Mouse (Mus musculus): ENCODE results near the gene Tnnt3. TPM values are rescaled to one million over a fixed set of nuclear protein-coding genes. Genes with fewer than 3 reads are reported as not detected.

The Tnnt3 gene
- polyA plus RNA-seq, 1 experiment from 2014 or later: 23.5 TPM

GRCm38 (mm10) chr7:142478001-142478400, 20.6 kb upstream of the Tnnt3 start:
- Histone ChIP-seq H3K27me3 (no peaks in the 10 kb centered on the region), H3K4me2 (peak overlapping the region; percentile 63; the same call in 1 of the 2 replicates), H3K4me3 (replicated peaks) (no peak overlapping the region), H3K36me3 (peaks cover 5% of the 10 kb centered on the region; the same call in 1 of the 2 replicates), H3K9me3 (replicated peaks) (no peaks in the 10 kb centered on the region), H3K4me1 (peaks cover 98% of the 10 kb centered on the region), H3K27ac (peak overlapping the region; percentile 45; the same call in 1 of the 2 replicates), H3K9ac (no peak overlapping the region; the same call in 1 of the 2 replicates)
- WGBS: 85% methylated on average over 6 of the region's 6 CpGs
- ATAC-seq (replicated peaks; ENCODE audit: low FRiP score): no peak

DNA sequence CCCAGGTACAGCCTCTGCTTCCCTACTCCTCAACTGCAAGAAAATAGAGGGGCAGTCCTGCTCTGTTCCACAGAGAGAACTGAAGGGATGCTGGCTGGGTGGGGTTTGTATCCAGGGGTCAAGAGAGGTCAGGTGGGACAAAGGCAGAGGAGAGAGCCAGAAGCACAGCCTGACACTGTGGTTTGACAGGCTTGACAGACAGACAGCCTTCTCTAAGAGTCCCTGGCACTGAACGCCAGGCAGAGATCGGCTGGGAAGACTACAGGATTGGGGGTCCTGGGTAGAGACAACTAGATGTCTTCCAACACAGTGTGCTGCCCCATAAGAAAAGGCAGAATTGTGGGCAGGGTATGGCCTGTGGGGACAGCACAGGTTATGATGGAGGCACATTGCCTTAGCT, 20.1 kb upstream of the Tnnt3 start:
- Histone ChIP-seq H3K4me1 (peaks cover 98% of the 10 kb centered on the region), H3K4me3 (replicated peaks) (no peak overlapping the region), H3K27me3 (no peaks in the 10 kb centered on the region), H3K9ac (no peak overlapping the region; the same call in 1 of the 2 replicates), H3K36me3 (peaks cover 5% of the 10 kb centered on the region; the same call in 1 of the 2 replicates), H3K9me3 (replicated peaks) (no peaks in the 10 kb centered on the region), H3K27ac (peak overlapping the region; percentile 45; the same call in 1 of the 2 replicates), H3K4me2 (no peak overlapping the region)
- no peak for ATAC-seq (replicated peaks; ENCODE audit: low FRiP score)
- WGBS: 91% methylated on average over 2 of the region's 2 CpGs

GRCm38 (mm10) chr7:142479307-142479706, 19.3 kb upstream of the Tnnt3 start:
- no peak overlapping the region for H3K9ac ChIP-seq
- no peak for ATAC-seq (replicated peaks; ENCODE audit: low FRiP score)
- no peak overlapping the region for H3K4me2 ChIP-seq
- peak overlapping the region; percentile 97 for H3K27ac ChIP-seq
- H3K27me3 ChIP-seq: no peaks in the 10 kb centered on the region
- H3K4me1 ChIP-seq: peaks cover 94% of the 10 kb centered on the region
- H3K9me3 ChIP-seq (replicated peaks): no peaks in the 10 kb centered on the region
- no peak overlapping the region for H3K4me3 ChIP-seq (replicated peaks)
- peaks cover 6% of the 10 kb centered on the region; the same call in 1 of the 2 replicates for H3K36me3 ChIP-seq

DNA sequence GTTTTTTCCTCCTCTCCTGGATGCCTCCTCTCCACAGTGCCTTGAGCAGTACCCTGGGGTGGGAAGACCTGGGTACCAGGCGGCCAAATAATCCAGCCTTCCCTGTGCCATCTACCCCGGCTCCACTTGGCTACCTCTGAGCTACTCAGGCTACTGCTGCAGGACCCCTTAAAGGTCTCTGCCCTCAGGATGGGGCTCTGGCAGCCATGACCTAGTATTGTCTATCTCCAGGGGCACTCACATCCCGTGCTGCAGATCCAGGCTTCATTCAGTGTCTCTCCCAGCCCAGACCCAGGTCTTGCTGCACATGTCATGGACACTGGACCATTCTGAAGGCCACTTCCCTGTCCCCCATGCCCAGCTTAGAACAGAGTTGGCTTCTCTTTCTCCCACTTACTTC, 18.8 kb upstream of the Tnnt3 start:
- Histone ChIP-seq H3K27ac (peak overlapping the region; percentile 97), H3K4me1 (peaks cover 92% of the 10 kb centered on the region), H3K9ac (no peak overlapping the region), H3K27me3 (no peaks in the 10 kb centered on the region), H3K9me3 (replicated peaks) (no peaks in the 10 kb centered on the region), H3K4me2 (no peak overlapping the region), H3K36me3 (peaks cover 12% of the 10 kb centered on the region; the same call in 1 of the 2 replicates), H3K4me3 (replicated peaks) (no peak overlapping the region)
- WGBS: 99% methylated on average over 3 of the region's 3 CpGs
- ATAC-seq (replicated peaks; ENCODE audit: low FRiP score): no peak

GRCm38 (mm10) chr7:142480661-142481060, 18.0 kb upstream of the Tnnt3 start:
- Histone ChIP-seq H3K9me3 (replicated peaks) (no peaks in the 10 kb centered on the region), H3K4me1 (peaks cover 86% of the 10 kb centered on the region), H3K9ac (0 out of 2 replicates have a peak overlapping the region, but pooled peaks have one; percentile 56), H3K4me3 (replicated peaks) (no peak overlapping the region), H3K36me3 (peaks cover 20% of the 10 kb centered on the region), H3K27ac (peak overlapping the region; percentile 97), H3K27me3 (no peaks in the 10 kb centered on the region), H3K4me2 (no peak overlapping the region)
- WGBS: 88% methylated on average over 3 of the region's 3 CpGs
- ATAC-seq (replicated peaks; ENCODE audit: low FRiP score): no peak

DNA sequence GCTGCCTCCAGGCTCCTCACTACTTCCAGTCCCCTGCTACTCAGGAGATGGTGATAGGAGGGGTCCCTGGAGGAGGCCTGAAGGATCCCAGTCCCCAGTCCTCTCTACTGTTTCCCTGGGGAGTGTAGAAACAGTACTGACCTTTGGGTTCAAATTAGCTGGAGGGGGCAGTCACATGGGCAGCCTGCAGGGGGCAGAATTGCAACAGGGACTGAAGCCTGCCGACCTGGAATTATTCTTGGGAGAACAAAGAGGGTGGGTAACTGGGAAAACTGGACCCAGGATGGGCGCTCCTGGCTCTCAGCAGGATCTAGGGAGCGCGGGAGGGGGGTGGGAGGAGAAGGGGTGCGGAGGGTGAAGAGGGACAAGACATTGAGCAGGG, 17.5 kb upstream of the Tnnt3 start:
- peaks cover 81% of the 10 kb centered on the region for H3K4me1 ChIP-seq
- no peaks in the 10 kb centered on the region for H3K9me3 ChIP-seq (replicated peaks)
- H3K4me3 ChIP-seq (replicated peaks): peak overlapping the region; percentile 28
- WGBS: 7% methylated on average over 5 of the region's 5 CpGs
- peak overlapping the region; percentile 97 for H3K27ac ChIP-seq
- peak overlapping the region; percentile 56 for H3K9ac ChIP-seq
- peak overlapping the region; percentile 59 for H3K4me2 ChIP-seq
- peak; percentile 4; the same call in 1 of the 2 replicates for ATAC-seq (replicated peaks; ENCODE audit: low FRiP score)
- peaks cover 25% of the 10 kb centered on the region for H3K36me3 ChIP-seq
- H3K27me3 ChIP-seq: no peaks in the 10 kb centered on the region

DNA sequence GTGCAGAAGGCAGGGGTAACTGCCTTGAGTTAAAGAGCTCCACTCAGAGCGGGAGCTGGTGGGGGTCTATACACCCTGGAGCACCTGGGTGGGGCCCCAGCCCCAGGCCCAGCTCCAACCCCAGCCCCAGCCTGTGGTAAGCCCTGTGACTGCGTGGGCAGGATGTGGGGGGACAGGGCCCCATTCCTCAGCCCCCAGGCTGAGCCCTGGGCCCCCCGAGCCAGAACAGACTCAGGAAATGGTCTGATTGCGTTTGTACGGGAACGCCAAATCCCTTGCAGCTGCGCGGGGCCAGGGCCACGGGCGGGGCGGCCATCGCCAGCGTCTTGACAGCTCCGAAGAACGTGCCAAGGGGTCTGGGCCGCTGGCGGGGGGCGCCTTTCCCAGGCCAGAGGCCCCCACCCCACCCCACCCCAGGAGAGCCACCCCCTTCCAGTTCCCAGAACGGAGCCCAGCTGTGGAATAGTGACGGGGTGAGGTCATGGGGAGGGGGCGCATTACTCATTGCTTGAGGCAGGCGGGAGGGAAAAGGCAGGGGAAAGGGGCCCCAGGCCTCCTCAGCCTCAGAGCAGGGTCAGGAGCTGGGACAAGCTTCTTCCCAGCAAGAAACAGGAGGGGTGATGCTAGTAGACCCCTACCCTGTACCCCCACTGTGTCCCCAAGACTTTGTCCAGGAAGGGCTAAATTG, 16.9 kb upstream of the Tnnt3 start:
- WGBS: 3% methylated on average over 22 of the region's 22 CpGs

GRCm38 (mm10) chr7:142482256-142482609, 16.4 kb upstream of the Tnnt3 start:
- peak; percentile 4; the same call in 1 of the 2 replicates for ATAC-seq (replicated peaks; ENCODE audit: low FRiP score)
- H3K4me3 ChIP-seq (replicated peaks): peak overlapping the region; percentile 28; the same call in 1 of the 2 replicates
- WGBS: 30% methylated on average over 6 of the region's 6 CpGs
- peak overlapping the region; percentile 97 for H3K27ac ChIP-seq
- peak overlapping the region; percentile 59 for H3K4me2 ChIP-seq
- peaks cover 34% of the 10 kb centered on the region for H3K36me3 ChIP-seq
- no peaks in the 10 kb centered on the region for H3K27me3 ChIP-seq
- 0 out of 2 replicates have a peak overlapping the region, but pooled peaks have one; percentile 56 for H3K9ac ChIP-seq
- peaks cover 78% of the 10 kb centered on the region for H3K4me1 ChIP-seq
- H3K9me3 ChIP-seq (replicated peaks): no peaks in the 10 kb centered on the region

More for the DNA sequence above, 16.9 kb upstream of the Tnnt3 start:
- H3K27ac ChIP-seq: peak overlapping the region; percentile 97
- ATAC-seq (replicated peaks; ENCODE audit: low FRiP score): peak; percentile 65
- H3K27me3 ChIP-seq: no peaks in the 10 kb centered on the region
- peaks cover 78% of the 10 kb centered on the region for H3K4me1 ChIP-seq
- no peaks in the 10 kb centered on the region for H3K9me3 ChIP-seq (replicated peaks)
- H3K4me3 ChIP-seq (replicated peaks): peak overlapping the region; percentile 28
- peak overlapping the region; percentile 59 for H3K4me2 ChIP-seq
- H3K36me3 ChIP-seq: peaks cover 30% of the 10 kb centered on the region
- H3K9ac ChIP-seq: peak overlapping the region; percentile 56

DNA sequence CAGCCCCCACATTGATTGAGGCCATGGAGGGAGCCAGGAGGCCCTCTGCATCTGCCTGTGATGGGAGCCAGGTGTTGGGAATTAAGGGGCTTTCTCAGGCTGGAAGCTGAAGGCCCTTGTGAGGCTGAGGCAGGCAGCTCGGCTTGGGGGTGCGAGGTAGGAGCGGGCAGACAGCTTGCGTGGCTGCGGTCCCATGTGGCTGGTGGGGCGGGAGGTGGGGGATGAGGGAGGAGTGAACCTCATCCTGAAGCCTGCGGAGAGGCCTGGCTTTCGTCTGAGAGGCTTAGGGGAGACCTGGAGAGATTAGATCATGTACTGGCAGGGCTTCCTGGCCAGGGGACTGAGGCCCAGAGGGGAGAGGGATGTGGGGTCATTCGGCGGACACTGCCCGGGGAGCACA, 15.5 kb upstream of the Tnnt3 start:
- ATAC-seq (replicated peaks; ENCODE audit: low FRiP score): peak; percentile 7; the same call in 1 of the 2 replicates
- peak overlapping the region; percentile 97 for H3K27ac ChIP-seq
- peaks cover 39% of the 10 kb centered on the region for H3K36me3 ChIP-seq
- peaks cover 77% of the 10 kb centered on the region for H3K4me1 ChIP-seq
- H3K4me3 ChIP-seq (replicated peaks): no peak overlapping the region
- no peaks in the 10 kb centered on the region for H3K27me3 ChIP-seq
- H3K4me2 ChIP-seq: no peak overlapping the region
- whole genome bisulfite sequencing: 34% methylated on average over 11 of the region's 11 CpGs
- H3K9ac ChIP-seq: 0 out of 2 replicates have a peak overlapping the region, but pooled peaks have one; percentile 2
- H3K9me3 ChIP-seq (replicated peaks): no peaks in the 10 kb centered on the region

GRCm38 (mm10) chr7:142484780-142485179, 13.9 kb upstream of the Tnnt3 start:
- H3K4me1 ChIP-seq: peaks cover 68% of the 10 kb centered on the region
- H3K27me3 ChIP-seq: no peaks in the 10 kb centered on the region
- no peaks in the 10 kb centered on the region for H3K9me3 ChIP-seq (replicated peaks)
- H3K9ac ChIP-seq: no peak overlapping the region
- H3K36me3 ChIP-seq: peaks cover 56% of the 10 kb centered on the region
- H3K4me3 ChIP-seq (replicated peaks): no peak overlapping the region
- 59% methylated on average over 12 of the region's 12 CpGs for WGBS
- no peak overlapping the region for H3K4me2 ChIP-seq
- no peak for ATAC-seq (replicated peaks; ENCODE audit: low FRiP score)
- peak overlapping the region; percentile 66 for H3K27ac ChIP-seq

- peak overlapping the region; percentile 66 for H3K27ac ChIP-seq
- H3K27me3 ChIP-seq: no peaks in the 10 kb centered on the region
- no peak overlapping the region for H3K9ac ChIP-seq
- no peak overlapping the region for H3K4me3 ChIP-seq (replicated peaks)
- peaks cover 48% of the 10 kb centered on the region for H3K4me1 ChIP-seq
- no peak overlapping the region for H3K4me2 ChIP-seq
- H3K36me3 ChIP-seq: peaks cover 76% of the 10 kb centered on the region
- ATAC-seq (replicated peaks; ENCODE audit: low FRiP score): no peak
- WGBS: 71% methylated on average over 8 of the region's 8 CpGs
- H3K9me3 ChIP-seq (replicated peaks): no peaks in the 10 kb centered on the region
Measured at GRCm38 (mm10) chr7:142486751-142487162, 11.9 kb upstream of the Tnnt3 start.

DNA sequence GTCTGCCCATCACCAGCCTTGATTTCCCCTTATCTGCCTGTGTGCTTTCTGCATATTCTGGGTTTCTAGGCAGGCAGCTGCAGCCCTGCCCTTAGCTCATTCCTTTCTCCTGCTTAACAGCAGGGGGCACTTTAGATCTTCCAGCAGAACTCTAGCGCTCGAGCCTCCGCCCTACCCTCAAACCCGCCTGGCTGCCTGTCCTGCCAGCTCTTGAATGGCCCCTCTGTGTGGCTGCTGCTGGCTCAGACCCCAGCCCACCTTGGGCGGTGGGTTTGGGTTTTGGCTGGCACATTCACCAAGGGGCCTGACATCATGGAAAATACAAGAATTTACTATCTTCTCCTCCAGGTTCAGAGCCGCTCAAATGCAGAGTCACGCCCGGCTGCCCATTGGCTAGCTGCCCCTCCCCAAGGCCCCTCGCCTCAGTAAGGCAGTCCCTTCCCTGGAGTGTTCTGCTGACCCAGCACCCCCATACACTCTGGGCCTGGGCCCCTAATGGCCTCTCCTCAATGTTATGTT, 11.2 kb upstream of the Tnnt3 start:
- 17% methylated on average over 9 of the region's 9 CpGs for WGBS
- Histone ChIP-seq H3K4me3 (replicated peaks) (no peak overlapping the region), H3K4me2 (peak overlapping the region; percentile 49), H3K4me1 (peaks cover 42% of the 10 kb centered on the region), H3K9me3 (replicated peaks) (no peaks in the 10 kb centered on the region), H3K9ac (no peak overlapping the region), H3K27me3 (no peaks in the 10 kb centered on the region), H3K27ac (peak overlapping the region; percentile 66), H3K36me3 (peaks cover 81% of the 10 kb centered on the region)
- ATAC-seq (replicated peaks; ENCODE audit: low FRiP score): peak; percentile 55
